Mouse (Mus musculus) A20 (cell line): ENCODE measurements around the gene Ntn1.

Source experiments
- DNase-seq: peaks from one replicate; pipeline ENCODE4 v3.0.0-alpha.2; 2011; ENCODE audit warnings: low read depth, low spot score

Ntn1 gene

GRCm38 (mm10) chr11:68188695-68189201 lies 211.9 kb downstream of the Ntn1 start:
- no peak for DNase-seq

GRCm38 (mm10) chr11:68187242-68187641 lies 213.4 kb downstream of the Ntn1 start:
- DNase-seq = no peak

GRCm38 (mm10) chr11:68185647-68186046 lies 215.0 kb downstream of the Ntn1 start:
- no peak for DNase-seq

GRCm38 (mm10) chr11:68177415-68177814 lies 223.2 kb downstream of the Ntn1 start:
- no peak for DNase-seq

GRCm38 (mm10) chr11:68176550-68176949 lies 224.1 kb downstream of the Ntn1 start:
- DNase-seq = no peak

GRCm38 (mm10) chr11:68172648-68173045 lies 228.0 kb downstream of the Ntn1 start:
- no peak for DNase-seq

- DNase-seq = no peak
Observed at GRCm38 (mm10) chr11:68171973-68172647, 228.5 kb downstream of the Ntn1 start.

- DNase-seq = no peak
Observed at GRCm38 (mm10) chr11:68168427-68168826, 232.2 kb downstream of the Ntn1 start.

GRCm38 (mm10) chr11:68164408-68164807 lies 236.2 kb downstream of the Ntn1 start:
- DNase-seq = no peak

- DNase-seq = no peak
Observed at GRCm38 (mm10) chr11:68159867-68160266, 240.8 kb downstream of the Ntn1 start.
